Mouse (Mus musculus) lung, postnatal 36 days (tissue): ENCODE measurements around the gene 4931423N10Rik.
"Not testable (repeated sequence)": the region's sequence is repeated elsewhere in the genome, so short reads cannot be mapped to it uniquely, and the experiment has no call there.

Source experiments
- DNase-seq: peaks from one replicate; pipeline ENCODE4 v3.0.0; 2022; ENCODE audit warnings: mixed read lengths

4931423N10Rik gene

DNA sequence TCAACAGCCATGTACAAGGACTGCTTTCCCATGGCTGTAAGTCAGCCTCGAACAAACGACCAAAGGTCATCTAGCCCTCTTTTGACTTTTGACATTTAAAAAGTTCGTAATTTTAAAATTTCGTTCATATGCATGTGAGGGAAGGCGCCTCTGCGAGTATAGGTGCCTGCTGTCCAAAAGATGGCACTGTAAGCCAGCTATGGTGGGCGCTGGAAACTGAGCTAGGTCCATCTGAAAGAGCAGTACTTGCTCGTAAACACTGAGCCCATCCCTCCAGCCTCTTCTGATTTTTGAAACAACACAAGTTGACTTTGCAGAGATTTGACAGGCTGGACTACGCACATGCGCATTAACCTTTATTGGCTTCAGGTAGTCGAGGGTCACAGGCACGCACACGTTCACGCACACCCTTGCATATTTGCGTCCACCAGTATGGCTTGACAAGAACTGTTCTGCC, at the start of gene 4931423N10Rik:
4931423N10Rik (plus strand) TSS at position 407 of the 457 bp plus-strand sequence.
- DNase-seq = no peak

GRCm38 (mm10) chr2:23172305-23172704, 35.0 kb upstream of the 4931423N10Rik start:
- no peak for DNase-seq

DNA sequence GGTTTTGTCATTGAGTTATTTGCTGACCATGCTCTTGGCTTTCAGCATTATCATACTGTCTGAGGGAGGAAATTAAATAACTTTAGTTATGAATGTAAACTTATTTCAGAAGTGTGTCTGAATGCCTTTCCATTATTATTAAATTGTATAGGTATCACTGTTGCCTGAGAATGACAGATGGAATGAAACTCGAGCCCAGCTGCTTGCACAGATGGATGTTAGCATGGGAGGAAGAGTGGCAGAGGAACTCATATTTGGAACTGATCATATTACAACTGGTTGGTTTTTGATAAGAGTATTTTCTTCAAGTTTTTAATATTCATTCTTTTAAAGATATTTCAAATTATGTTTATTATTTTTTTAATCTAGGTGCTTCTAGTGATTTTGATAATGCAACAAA, 12.9 kb upstream of the 4931423N10Rik start:
- DNase-seq = no peak

DNA sequence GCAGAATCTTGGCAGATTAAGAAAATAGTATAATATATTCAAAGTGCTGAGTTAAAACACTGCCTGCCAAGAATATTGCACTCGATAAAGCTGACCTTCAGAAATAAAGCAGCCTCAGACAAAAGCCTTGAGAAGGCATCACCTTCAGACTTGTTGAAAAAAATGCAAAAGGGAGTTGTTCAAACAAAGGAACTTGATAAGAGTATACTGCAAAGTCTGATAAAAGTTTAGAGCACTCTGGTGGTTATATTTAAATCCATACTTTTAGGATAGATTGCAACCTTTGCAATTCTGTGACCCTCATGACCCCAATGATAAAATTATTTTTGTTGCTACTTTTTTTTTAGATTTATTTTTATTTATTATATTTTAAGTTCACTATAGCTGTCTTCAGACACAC, 6.2 kb upstream of the 4931423N10Rik start:
- DNase-seq = no peak

GRCm38 (mm10) chr2:23202900-23203670, 4.2 kb upstream of the 4931423N10Rik start:
- DNase-seq = no peak

DNA sequence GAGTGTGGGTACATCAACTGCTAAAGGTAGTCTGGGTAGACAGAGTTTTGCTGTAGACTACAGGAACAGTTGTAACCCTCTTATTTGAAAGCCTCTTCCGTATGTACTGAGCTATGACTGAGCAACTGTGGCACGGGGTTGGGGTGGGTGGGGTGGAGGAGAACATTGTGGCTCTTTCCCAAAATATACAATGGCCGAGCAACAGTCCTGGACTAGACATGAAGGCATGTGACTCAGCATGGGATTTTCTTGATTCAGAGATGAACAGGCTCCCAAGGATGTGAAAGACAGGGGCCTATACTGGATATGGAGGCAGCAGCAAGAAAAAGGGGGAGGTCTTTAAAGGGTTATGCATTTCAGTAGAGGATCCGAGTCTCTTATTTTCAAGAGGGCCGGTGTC, 6.4 kb downstream of the 4931423N10Rik start:
- DNase-seq = no peak

DNA sequence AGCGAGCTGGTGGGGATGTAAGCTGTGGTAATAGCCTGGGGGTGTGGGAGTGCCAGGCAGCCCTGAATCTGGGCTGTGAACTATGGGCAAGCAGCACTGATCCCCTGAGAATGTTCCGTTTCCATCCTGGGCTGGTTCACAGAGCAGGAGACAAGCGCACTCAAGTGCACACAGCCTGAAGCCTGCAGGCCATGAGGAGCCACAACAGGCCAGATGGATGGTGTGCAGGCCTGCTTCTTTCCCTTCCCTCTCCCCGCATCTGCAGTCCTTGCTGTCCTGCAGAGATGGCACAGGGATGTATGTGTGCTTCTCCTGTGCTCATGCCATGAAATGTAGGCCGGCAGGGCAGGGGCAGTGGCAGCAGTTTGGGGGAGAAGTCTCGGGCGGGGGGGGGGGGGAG, 17.9 kb downstream of the 4931423N10Rik start:
- no peak for DNase-seq

GRCm38 (mm10) chr2:23228463-23228862, 21.2 kb downstream of the 4931423N10Rik start:
- no peak for DNase-seq

GRCm38 (mm10) chr2:23234065-23234773, 26.9 kb downstream of the 4931423N10Rik start:
- no peak for DNase-seq

GRCm38 (mm10) chr2:23290991-23291390, 83.7 kb downstream of the 4931423N10Rik start:
- DNase-seq = not testable (repeated sequence)

DNA sequence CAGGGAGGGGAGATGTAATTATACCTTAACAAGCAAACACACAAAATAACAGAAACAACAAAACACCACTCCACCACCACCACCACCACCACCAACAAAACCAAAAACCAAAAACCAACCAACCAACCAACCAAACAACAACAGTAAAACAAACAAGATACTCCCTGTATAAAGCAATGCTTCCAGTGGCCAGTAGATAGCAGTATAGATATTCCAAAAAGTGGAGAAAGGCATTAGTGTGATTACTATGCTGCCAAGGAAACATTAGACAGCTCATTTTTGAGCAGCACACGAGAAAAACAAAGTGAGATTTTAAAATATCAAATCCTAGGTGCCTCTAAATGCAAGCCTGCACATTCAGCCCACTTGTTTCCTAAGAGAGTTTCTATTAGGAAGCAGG, 107.6 kb downstream of the 4931423N10Rik start:
- DNase-seq = peak; percentile 3
